Mouse (Mus musculus) left cerebral cortex, adult 9 months (tissue): ENCODE results near the gene Arl14.

Source experiments
- DNase-seq, 2 experiments: peaks; one replicate each; pipeline ENCODE4 v3.0.0; 2022; ENCODE audit warnings: low spot score in 2 of 2

Arl14 gene

GRCm38 (mm10) chr3:69221806-69222501 is at the start of gene Arl14:
Gene Arl14, plus strand, starts transcription at chr3:69222419.
- DNase-seq = no peak

DNA sequence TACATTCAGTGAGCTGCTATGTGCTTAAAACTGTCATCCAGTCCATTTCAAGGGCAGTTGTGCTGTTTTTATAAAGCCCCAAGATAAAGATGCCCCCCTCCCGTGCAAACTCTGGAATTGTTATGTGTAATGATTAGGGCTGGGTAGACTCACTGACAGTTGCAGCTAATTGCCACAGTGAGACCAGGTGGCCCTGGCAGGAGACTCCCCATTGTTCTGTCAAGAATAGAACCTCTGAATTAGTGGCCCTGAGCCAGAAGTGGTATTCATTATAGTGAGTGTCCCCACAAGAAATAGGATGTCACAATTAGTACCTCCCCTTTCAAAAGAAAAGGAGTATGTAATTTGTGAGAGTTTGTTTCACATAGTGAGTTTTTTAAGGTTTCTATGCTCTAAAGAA is 47.0 kb upstream of the Arl14 start:
- DNase-seq = no peak

- no peak for DNase-seq
These were observed 44.9 kb upstream of the Arl14 start for GRCm38 (mm10) chr3:69177168-69177797.

GRCm38 (mm10) chr3:69177914-69178313 is 44.3 kb upstream of the Arl14 start:
- DNase-seq = no peak

- DNase-seq = no peak
These were observed 43.7 kb upstream of the Arl14 start for GRCm38 (mm10) chr3:69178365-69179004.

GRCm38 (mm10) chr3:69181531-69181930 is 40.7 kb upstream of the Arl14 start:
- no peak for DNase-seq

GRCm38 (mm10) chr3:69182225-69182624 is 40.0 kb upstream of the Arl14 start:
- DNase-seq = no peak

- DNase-seq = no peak
These were observed 37.0 kb upstream of the Arl14 start for GRCm38 (mm10) chr3:69185244-69185643.

DNA sequence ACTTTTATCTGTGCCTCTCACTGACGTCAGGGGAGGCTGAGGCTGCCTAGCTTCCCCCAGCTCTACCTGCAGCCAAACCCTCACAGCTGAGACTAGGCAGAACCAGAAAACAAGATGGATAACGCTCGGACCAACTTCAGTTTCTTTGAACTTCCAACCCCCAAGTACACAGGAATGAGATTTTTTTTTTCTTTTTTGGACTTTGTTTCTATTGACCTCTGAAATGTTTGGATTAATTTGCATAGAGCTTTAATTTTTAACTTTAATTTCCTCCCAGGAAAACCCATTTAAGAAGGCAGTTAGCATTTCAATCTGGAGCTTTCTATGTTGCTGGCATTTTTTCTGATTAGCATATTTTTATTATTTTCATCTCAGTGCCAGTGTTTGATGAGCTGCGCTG is 36.2 kb upstream of the Arl14 start:
- DNase-seq = no peak

DNA sequence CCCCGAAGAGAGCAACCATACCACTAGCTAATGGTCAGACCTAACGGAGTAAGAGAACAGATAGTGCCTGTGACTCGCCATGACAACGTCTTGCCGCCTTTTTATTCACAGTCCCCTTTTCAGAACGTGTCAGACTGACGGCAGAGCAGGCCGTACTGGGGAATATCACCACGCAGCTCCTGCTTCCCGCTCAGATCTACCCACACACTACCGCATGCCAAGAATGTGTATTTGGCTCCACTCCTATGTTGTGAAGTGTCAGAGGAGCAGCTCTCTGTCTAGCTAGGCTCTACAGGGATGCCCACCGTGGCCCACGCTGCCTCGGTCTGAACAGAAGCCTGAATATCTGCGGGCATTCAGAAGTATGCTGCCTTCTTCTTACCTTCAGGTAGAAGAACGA is 35.6 kb upstream of the Arl14 start:
- DNase-seq = no peak

DNA sequence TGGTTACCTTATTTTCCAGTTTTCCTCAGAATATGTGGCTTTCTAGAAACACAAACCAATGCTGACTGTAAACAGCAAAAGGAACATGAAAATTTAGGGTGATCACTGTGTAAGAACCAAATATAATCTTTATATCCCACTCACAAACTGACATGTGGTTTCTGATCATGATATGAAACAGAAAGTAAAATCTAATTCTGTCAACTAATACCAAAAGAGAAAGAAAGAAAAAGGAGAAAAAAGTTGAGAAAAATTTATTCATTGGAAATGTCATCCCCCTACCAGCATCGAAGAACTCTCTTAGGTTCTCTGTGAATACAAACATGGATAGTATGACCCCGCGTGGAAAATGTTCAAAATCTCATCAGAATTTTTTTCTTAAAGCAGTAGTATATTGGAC is 29.2 kb upstream of the Arl14 start:
- no peak for DNase-seq

DNA sequence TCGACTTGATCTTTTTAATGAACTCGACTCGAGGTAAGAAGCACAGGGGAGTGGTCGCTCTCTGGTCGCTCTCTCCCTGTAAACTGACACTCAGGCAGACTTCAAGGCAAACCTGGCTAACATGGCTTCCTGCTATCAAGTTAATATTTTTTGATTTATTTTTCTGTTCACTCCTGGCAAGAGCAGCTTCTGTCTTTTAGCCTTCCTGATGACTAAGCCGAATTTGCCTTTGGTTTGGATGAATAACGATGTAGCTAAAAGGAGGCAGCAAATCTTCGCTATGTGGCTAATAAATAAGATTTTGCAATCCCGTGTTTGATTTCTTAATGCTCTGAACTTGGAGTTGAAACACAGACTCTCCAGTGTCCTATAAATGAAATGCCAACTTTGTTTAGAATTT is 27.7 kb upstream of the Arl14 start:
- no peak for DNase-seq

DNA sequence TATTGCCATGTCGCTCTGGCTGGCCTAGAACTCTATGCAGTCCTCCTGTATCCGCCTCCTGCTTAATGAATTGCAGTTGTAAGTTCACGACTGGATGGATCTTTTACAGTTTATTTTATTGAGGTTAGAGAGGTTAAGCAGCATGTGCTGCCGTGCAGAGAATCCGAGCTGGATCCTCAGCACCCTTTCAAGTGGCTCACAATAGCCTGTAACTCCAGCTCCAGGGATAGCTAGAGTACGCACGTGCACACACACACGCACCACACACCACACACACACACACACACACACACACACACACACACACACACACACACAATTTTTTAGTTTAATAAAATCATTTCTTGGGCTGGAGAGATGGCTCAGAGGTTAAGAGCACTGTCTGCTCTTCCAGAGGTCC is 27.0 kb upstream of the Arl14 start:
- no peak for DNase-seq

DNA sequence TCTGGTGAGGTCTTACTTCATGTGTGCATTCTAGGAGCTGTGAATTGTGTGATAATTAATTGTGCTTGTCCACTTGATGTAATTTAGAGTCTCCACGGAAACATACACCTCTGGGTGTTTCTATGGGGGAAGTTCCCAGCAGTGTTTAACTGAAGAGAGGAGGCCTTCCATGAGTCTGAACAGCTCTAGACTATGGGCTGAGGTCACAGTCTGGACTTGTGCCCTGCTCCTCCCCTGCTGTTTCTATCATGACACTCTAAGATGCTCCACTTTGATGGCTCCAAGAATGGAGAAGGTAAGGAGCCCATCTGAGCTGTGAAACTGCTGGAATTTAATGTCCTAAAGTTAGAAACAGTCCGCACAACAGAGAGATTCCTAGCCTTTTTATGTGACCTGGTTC is 24.1 kb upstream of the Arl14 start:
- DNase-seq = no peak

DNA sequence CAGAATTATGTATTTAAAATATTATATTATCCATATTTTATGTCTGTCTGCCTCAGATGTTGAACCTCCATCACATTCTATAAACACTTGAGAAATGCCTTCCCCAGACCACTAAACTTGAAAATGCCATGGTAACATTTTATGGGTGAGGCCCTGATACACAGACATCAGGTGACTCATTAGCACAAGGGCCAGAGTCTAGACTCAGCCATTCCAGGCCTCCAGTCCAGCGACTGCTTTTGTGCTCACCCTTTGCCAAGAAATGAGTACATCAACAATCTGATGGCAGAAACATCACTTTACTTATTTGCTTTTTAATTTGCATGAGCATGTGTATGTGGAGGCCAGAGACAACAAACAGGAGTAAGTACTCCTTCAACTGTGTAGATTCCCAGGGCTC is 22.0 kb upstream of the Arl14 start:
- no peak for DNase-seq

DNA sequence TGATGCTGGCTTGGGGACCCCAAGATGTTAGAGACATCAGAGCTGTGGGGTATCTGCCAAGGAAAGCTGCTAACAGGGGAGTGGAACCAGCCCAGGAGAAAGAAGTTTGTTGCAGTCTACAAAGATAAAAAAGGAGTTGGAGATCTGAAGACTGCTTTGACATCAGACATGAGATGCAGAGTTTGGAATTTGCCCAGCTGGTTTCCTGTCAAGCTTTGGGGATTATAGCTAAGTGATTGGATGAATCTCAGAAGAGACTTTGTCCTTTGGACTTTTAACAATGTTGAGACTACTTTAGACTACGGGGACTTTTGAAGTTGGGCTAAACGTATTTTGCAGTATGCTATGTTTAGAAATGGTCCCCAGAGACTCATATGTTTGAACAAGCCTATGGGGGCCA is 21.0 kb upstream of the Arl14 start:
- DNase-seq = no peak

DNA sequence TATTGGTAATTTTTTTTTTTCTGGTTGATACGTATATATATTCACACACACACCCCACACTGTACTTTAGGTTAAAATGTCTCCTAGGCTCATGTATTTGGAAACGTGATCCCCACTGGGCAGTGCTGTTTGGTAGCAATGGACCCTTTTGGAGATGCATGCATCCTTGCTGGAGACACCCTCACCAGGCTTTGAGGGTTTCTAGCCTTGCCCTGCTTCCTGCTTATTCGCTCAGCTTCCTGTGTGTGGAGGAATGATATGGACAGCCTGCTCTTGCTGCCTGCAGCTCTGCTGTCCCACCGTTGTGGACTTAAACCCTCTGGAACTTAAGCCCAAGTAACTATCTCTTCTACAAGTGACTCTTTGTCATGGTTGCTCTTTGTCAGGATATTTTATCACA is 19.3 kb upstream of the Arl14 start:
- no peak for DNase-seq

- no peak for DNase-seq
These were observed 16.8 kb upstream of the Arl14 start for GRCm38 (mm10) chr3:69205266-69206054.

GRCm38 (mm10) chr3:69206193-69206893 is 15.9 kb upstream of the Arl14 start:
- DNase-seq = no peak

DNA sequence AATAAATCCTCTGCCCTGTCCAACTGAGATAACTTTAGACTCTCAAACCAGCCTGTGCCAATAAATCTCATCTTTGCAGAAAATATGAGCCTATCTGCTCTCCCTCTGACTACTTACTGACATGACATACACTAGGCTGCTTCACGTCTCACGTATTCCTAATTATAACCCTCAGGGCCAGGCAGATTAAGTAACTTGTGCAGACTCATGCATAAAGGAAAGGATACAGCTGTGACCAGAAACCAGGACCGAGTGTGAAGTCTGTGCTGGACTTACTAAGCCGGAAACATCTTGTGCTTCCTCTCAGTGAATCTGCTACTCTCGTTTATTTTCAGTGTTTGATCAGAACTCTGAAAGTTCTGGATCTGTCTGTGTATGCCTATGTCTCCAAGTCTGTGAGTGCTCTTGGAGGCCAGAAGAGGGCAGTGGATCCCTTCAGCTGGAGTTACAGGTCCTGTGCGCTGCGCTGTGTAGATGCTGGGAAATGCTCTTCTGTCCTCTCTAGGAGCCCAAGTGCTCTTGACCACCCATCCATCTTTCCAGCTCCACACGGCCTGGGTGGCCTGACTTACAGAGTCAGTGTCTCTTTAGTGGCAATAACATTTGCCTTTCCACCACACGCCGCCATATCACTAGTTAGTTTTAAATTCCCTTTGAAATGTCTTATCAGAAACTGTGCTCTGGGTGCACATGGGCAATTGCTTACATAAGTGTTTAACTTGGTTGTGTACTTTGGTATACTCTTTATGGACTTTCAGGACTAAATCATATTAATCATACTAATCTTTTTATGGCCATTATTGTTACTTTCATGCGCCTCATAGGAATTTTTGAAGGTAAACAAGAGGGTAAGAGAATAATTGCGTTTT is 13.5 kb upstream of the Arl14 start:
- no peak for DNase-seq

- no peak for DNase-seq
These were observed 10.0 kb upstream of the Arl14 start for GRCm38 (mm10) chr3:69212246-69212645.
